Mouse (Mus musculus) small intestine, adult 2 months (tissue): Measurements from ENCODE around the gene Olfr1359.

Source experiments
- CTCF ChIP-seq: fragments of 200-500 bp; IDR thresholded peaks from 2 replicates; pipeline ENCODE4 v1.5.1; 2012; ENCODE audit warnings: low read depth, mild to moderate bottlenecking, control low read depth, inconsistent platforms, low read length, moderate library complexity, mixed read lengths; ENCODE audit not compliant: insufficient replicate concordance, insufficient read length; ENCODE audit errors: extremely low read depth
- POLR2A ChIP-seq: fragments of 200-500 bp; IDR thresholded peaks from 2 replicates; pipeline ENCODE4 v1.6.1; 2012; ENCODE audit warnings: low read depth, mild to moderate bottlenecking, control low read depth, inconsistent platforms, low read length, moderate library complexity

DNA sequence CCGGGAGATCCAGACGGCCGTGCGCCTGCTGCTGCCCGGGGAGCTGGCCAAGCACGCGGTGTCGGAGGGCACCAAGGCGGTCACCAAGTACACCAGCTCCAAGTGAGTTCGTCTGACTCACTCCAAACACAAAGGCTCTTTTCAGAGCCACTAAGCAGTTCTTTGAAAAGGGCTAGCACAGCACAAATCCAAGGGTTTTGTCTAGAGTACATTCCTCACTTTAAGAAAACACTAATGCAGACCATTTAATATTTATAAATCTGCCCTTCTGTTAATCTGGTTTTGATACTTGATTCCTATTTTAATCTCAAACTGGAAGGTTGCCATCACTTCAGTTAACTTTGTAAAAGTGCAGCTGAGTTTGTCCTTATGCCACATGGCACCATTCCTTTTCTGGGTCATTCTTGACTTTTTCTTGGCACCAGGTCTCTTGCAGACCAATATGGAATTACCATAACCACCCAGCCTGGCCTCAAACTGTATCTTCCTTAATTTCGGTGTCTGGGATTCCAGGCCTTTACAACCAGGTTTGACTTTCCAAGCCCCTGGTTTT lies 24.5 kb downstream of the Olfr1359 start:
- no peak for TF ChIP-seq CTCF
- no peak for TF ChIP-seq POLR2A
